Mouse (Mus musculus) CH12.LX (cell line): ENCODE results near the gene Psmd1. TPM values are rescaled to one million over a fixed set of nuclear protein-coding genes. Genes with fewer than 3 reads are reported as not detected.

Source experiments
- DNase-seq: peaks from one replicate; pipeline ENCODE4 v3.0.0-alpha.2; 2013; ENCODE audit errors: extremely low read depth
- H3K27ac ChIP-seq: 2 replicates; pipeline ENCODE4 v1.5.1; 2012; ENCODE audit warnings: low read depth, mild to moderate bottlenecking, control low read depth, moderate library complexity; ENCODE audit not compliant: insufficient read depth
- H3K27me3 ChIP-seq: replicated peaks from 2 replicates; pipeline ENCODE3; 2012; ENCODE audit warnings: inconsistent platforms
- H3K36me3 ChIP-seq, 2 experiments: replicated peaks in 1 of 2; 2 replicates each; pipeline versions ENCODE3 to v1.6.1; 2012; ENCODE audit warnings: inconsistent platforms in 1 of 2, low read length in 1 of 2, mild to moderate bottlenecking in 1 of 2, mixed read lengths in 1 of 2, moderate library complexity in 1 of 2; ENCODE audit not compliant: control insufficient read depth in 1 of 2, insufficient read depth in 1 of 2
- H3K4me1 ChIP-seq, 2 experiments: 2 replicates each; pipeline ENCODE4 v1.6.1; 2012; ENCODE audit warnings: inconsistent platforms in 1 of 2, moderate library complexity in 1 of 2; ENCODE audit not compliant: insufficient read depth in 2 of 2, control insufficient read depth in 1 of 2
- H3K4me2 ChIP-seq: 2 replicates; pipeline ENCODE4 v1.6.1; 2012; ENCODE audit warnings: low read depth, mild to moderate bottlenecking, control low read depth; ENCODE audit not compliant: poor library complexity, insufficient read depth, severe bottlenecking
- H3K4me3 ChIP-seq, 3 experiments: fragments of 150-350 bp in 1 of 3; sonication (generic) in 1 of 3; replicated peaks in 1 of 3; 2 replicates each; pipeline versions ENCODE3 to v1.5.1; 2011 to 2012; ENCODE audit warnings: low read depth in 2 of 3, low read length in 2 of 3, mild to moderate bottlenecking in 2 of 3, moderate library complexity in 2 of 3, control low read depth in 1 of 3, improper control_type of control experiment in 1 of 3, inconsistent platforms in 1 of 3, mixed read lengths in 1 of 3; ENCODE audit not compliant: poor library complexity in 1 of 3
- H3K79me2 ChIP-seq: replicated peaks from 2 replicates; pipeline ENCODE4 v1.6.1; 2012; ENCODE audit warnings: mild to moderate bottlenecking, moderate library complexity; ENCODE audit not compliant: control insufficient read depth, poor library complexity, insufficient read depth, severe bottlenecking; ENCODE audit errors: extremely low read depth
- H3K9ac ChIP-seq: 2 replicates; pipeline ENCODE4 v1.6.1; 2012; ENCODE audit warnings: low read depth, mild to moderate bottlenecking, control low read depth, moderate library complexity; ENCODE audit not compliant: insufficient read depth
- H3K9me3 ChIP-seq: replicated peaks from 2 replicates; pipeline ENCODE3; 2012; ENCODE audit warnings: low read length, inconsistent platforms, mixed read lengths
- CTCF ChIP-seq, 2 experiments: IDR thresholded peaks in 1 of 2; conservative IDR thresholded peaks in 1 of 2; 2 replicates each; pipeline ENCODE4 v1.5.1; 2011 to 2012; ENCODE audit warnings: low read depth in 2 of 2, low read length in 2 of 2, improper control_type of control experiment in 1 of 2, inconsistent platforms in 1 of 2, mild to moderate bottlenecking in 1 of 2, moderate library complexity in 1 of 2
- ELF1 ChIP-seq: IDR thresholded peaks from 2 replicates; pipeline ENCODE4 v1.6.1; 2014; ENCODE audit warnings: low read depth, mild to moderate bottlenecking, inconsistent platforms, low read length, improper control_type of control experiment
- EP300 ChIP-seq: IDR thresholded peaks from 2 replicates; pipeline ENCODE4 v1.6.1; 2011; ENCODE audit warnings: low read length, improper control_type of control experiment
- IRF4 ChIP-seq: IDR thresholded peaks from 2 replicates; pipeline ENCODE4 v1.6.1; 2014; ENCODE audit warnings: low read depth, mild to moderate bottlenecking, inconsistent platforms, low read length, improper control_type of control experiment
- JUND ChIP-seq: conservative IDR thresholded peaks from 2 replicates; pipeline ENCODE4 v1.6.1; 2011; ENCODE audit warnings: low read depth, low read length, improper control_type of control experiment
- MAZ ChIP-seq: IDR thresholded peaks from 2 replicates; pipeline ENCODE4 v1.6.1; 2012; ENCODE audit warnings: low read depth, mild to moderate bottlenecking, inconsistent platforms, low read length, improper control_type of control experiment, moderate library complexity
- POLR2AphosphoS2 ChIP-seq: IDR thresholded peaks from 2 replicates; pipeline ENCODE4 v1.6.1; 2011; ENCODE audit warnings: low read depth, low read length, improper control_type of control experiment
- RCOR1 ChIP-seq: conservative IDR thresholded peaks from 2 replicates; pipeline ENCODE4 v1.6.1; 2012; ENCODE audit warnings: low read depth, mild to moderate bottlenecking, inconsistent platforms, low read length, improper control_type of control experiment
- SMC3 ChIP-seq: IDR thresholded peaks from 2 replicates; pipeline ENCODE4 v1.6.1; 2011; ENCODE audit warnings: low read depth, low read length, improper control_type of control experiment
- UBTF ChIP-seq: IDR thresholded peaks from 2 replicates; pipeline ENCODE4 v1.6.1; 2012; ENCODE audit warnings: low read depth, mild to moderate bottlenecking, inconsistent platforms, low read length, improper control_type of control experiment, moderate library complexity
- USF1 ChIP-seq: IDR thresholded peaks from 2 replicates; pipeline ENCODE4 v1.6.1; 2014; ENCODE audit warnings: low read depth, mild to moderate bottlenecking, inconsistent platforms, low read length, improper control_type of control experiment
- USF2 ChIP-seq: conservative IDR thresholded peaks from 2 replicates; pipeline ENCODE4 v1.6.1; 2011; ENCODE audit warnings: low read depth, low read length, improper control_type of control experiment
- ZMIZ1 ChIP-seq: IDR thresholded peaks from 2 replicates; pipeline ENCODE4 v1.6.1; 2012; ENCODE audit warnings: low read depth, mild to moderate bottlenecking, inconsistent platforms, low read length, improper control_type of control experiment
- dilution Hi-C: fragments of 300-500 bp; cut with MboI; formaldehyde crosslinking; loops from 2 replicates; pipeline ENCODE4 v1.14.3; 2020; ENCODE audit warnings: low sequenced_read_pairs; ENCODE audit not compliant: extremely low pct_unique_long_range_greater_than_20kb, extremely low pct_ligation_motif_present
- in situ Hi-C: fragments of 300-500 bp; cut with MboI; formaldehyde crosslinking; loops from 3 replicates; pipeline ENCODE4 v1.14.3; 2019; ENCODE audit warnings: low sequenced_read_pairs, low pct_ligation_motif_present, low pct_unique_long_range_greater_than_20kb, mixed read lengths
- polyA plus RNA-seq: library from polyadenylated mRNA; unstranded; fragments of >175 nt; gene quantifications from 2 replicates; pipeline ENCODE4 v1.2.1, GENCODE M21; 2012; ENCODE audit warnings: low read depth; ENCODE audit not compliant: insufficient read length
- total RNA-seq, 2 experiments: library from RNA; depleted of rRNA; stranded (reverse); fragments of 300-350 nt in 1 of 2; fragments of >200 nt in 1 of 2; gene quantifications; 2 replicates each; pipeline ENCODE4 v1.2.3; 2012 to 2014

The Psmd1 gene
- total and polyA plus RNA-seq, 3 experiments = 87.6 to 196 (median 134) TPM

GRCm38 (mm10) chr1:86048744-86049143 is 15.4 kb upstream of the Psmd1 start:
- no peak overlapping the region for H3K4me2 ChIP-seq
- no peak for TF ChIP-seq EP300
- no peak for TF ChIP-seq USF2
- TF ChIP-seq ZMIZ1 = no peak
- TF ChIP-seq ELF1 = no peak
- TF ChIP-seq CTCF (conservative IDR thresholded peaks at IDR 0.05 in 1 of 2, IDR thresholded peaks at IDR 0.05 in 1 of 2; ENCODE audit: low read depth in 2 of 2, low read length in 2 of 2) = no peak
- peaks cover 66% of the 10 kb centered on the region for H3K27me3 ChIP-seq
- H3K9ac ChIP-seq = no peak overlapping the region
- in situ Hi-C loops = no loop called here
- DNase-seq = no peak
- no peaks in the 10 kb centered on the region for H3K79me2 ChIP-seq
- no peaks in the 10 kb centered on the region for H3K36me3 ChIP-seq
- H3K4me3 ChIP-seq = no peak overlapping the region
- peaks cover 0 to 3% of the 10 kb centered on the region in 2 experiments; a peak in 1 of 4 replicates for H3K4me1 ChIP-seq
- dilution Hi-C loops = no loop called here
- peaks cover 13% of the 10 kb centered on the region for H3K9me3 ChIP-seq
- H3K27ac ChIP-seq = no peak overlapping the region

- dilution Hi-C loops = no loop called here
- Histone ChIP-seq H3K79me2 (no peaks in the 10 kb centered on the region), H3K27ac (no peak overlapping the region), H3K4me2 (no peak overlapping the region), H3K9me3 (peaks cover 3% of the 10 kb centered on the region), H3K27me3 (peaks cover 44% of the 10 kb centered on the region), H3K9ac (no peak overlapping the region), H3K4me1 (no peaks in the 10 kb centered on the region), H3K4me3 (no peak overlapping the region), H3K36me3 (no peaks in the 10 kb centered on the region)
- in situ Hi-C loops = no loop called here
- DNase-seq = no peak
- no peak for TF ChIP-seq UBTF
- TF ChIP-seq EP300 = no peak
- TF ChIP-seq MAZ = no peak
Measured at GRCm38 (mm10) chr1:86053198-86053921, 10.8 kb upstream of the Psmd1 start.

GRCm38 (mm10) chr1:86054943-86055342 is 9.2 kb upstream of the Psmd1 start:
- dilution Hi-C loops = no loop called here

More at GRCm38 (mm10) chr1:86054943-86055342, 9.2 kb upstream of the Psmd1 start:
- no peak for DNase-seq
- Histone ChIP-seq H3K4me3 (no peak overlapping the region), H3K27ac (no peak overlapping the region), H3K4me2 (no peak overlapping the region), H3K4me1 (peaks cover 0 to 8% of the 10 kb centered on the region in 2 experiments; a peak in 1 of 4 replicates), H3K36me3 (no peaks in the 10 kb centered on the region), H3K27me3 (peaks cover 36% of the 10 kb centered on the region), H3K79me2 (no peaks in the 10 kb centered on the region), H3K9ac (no peak overlapping the region), H3K9me3 (peaks cover 3% of the 10 kb centered on the region)
- TF ChIP-seq JUND (no peak), ELF1 (no peak), IRF4 (no peak), USF1 (no peak), RCOR1 (no peak), SMC3 (no peak), POLR2AphosphoS2 (no peak)
- in situ Hi-C loops = no loop called here
